Mouse (Mus musculus): ENCODE measurements around the gene Cacna1a.

- TF ChIP-seq CTCF (IDR thresholded peaks at IDR 0.05; ENCODE audit: extremely low read depth, insufficient read depth, low read length) (peak; percentile 51; the same call in 1 of the 2 replicates), POLR2A (IDR thresholded peaks at IDR 0.05; ENCODE audit: extremely low read depth, insufficient read depth, low read length) (no peak)
Observed at GRCm38 (mm10) chr8:84614512-84615223, 226.4 kb downstream of the Cacna1a start.

Data from cortical plate, adult 2 months (tissue).